Mouse (Mus musculus): Measurements from ENCODE around the gene Gm10190. TPM values are rescaled to one million over a fixed set of nuclear protein-coding genes. Genes with fewer than 3 reads are reported as not detected.

The Gm10190 gene
- polyA plus RNA-seq, 2 experiments from 2014 or later = not detected

Other genes with a start within 250 kb of the Gm10190 start
- 10 to 100 TPM; 33.3 to 40.7 TPM for gene Galm, start 246.1 kb downstream of the Gm10190 start, polyA plus RNA-seq (2017; shearing (Covaris generic))
- gene Srsf7, start 166.2 kb downstream of the Gm10190 start, polyA plus RNA-seq (2017; shearing (Covaris generic)) = 100 to 1,000 TPM; 467 to 529 TPM
- gene Ttc39d, start 166.1 kb downstream of the Gm10190 start, polyA plus RNA-seq (2017; shearing (Covaris generic)) = not detected
- gene Gemin6, start 149.1 kb downstream of the Gm10190 start, polyA plus RNA-seq (2017; shearing (Covaris generic)) = 10 to 100 TPM; 14.7 to 14.9 TPM
- gene Morn2, start 83.3 kb downstream of the Gm10190 start, polyA plus RNA-seq (2017; shearing (Covaris generic)) = 1 to 10 TPM; 2.4 to 2.6 TPM
- gene Dhx57, start 83.1 kb downstream of the Gm10190 start, polyA plus RNA-seq (2017; shearing (Covaris generic)) = 1 to 10 TPM; 7.0 to 8.6 TPM
- under 1 TPM in 1 of 2 experiments, not detected in 1; 0.37 TPM for gene Arhgef33, start 66.1 kb downstream of the Gm10190 start, polyA plus RNA-seq (2017; shearing (Covaris generic))
- gene Sos1, start 106.9 kb upstream of the Gm10190 start, polyA plus RNA-seq (2017; shearing (Covaris generic)) = 1 to 10 TPM; 4.7 to 5.4 TPM
- 1 to 10 TPM in 1 of 2 experiments, under 1 TPM in 1; 0.57 to 1.1 TPM for gene Cdkl4, start 204.3 kb upstream of the Gm10190 start, polyA plus RNA-seq (2017; shearing (Covaris generic))